In genomic region chr16:59639102-59639691, GRCm38 (mm10) we compare ENCODE assay signal across 8 mouse cellular contexts. TPM values are rescaled to one million over a fixed set of nuclear protein-coding genes. Genes with fewer than 3 reads are reported as not detected.
DNase-seq lines count a peak whose midpoint lies in the region; ATAC-seq and TF ChIP-seq lines count a peak whose summit lies in the region.

Arl6 (minus strand) TSS chr16:59639391.

- no peaks in the 10 kb centered on the region for H3K9me3 ChIP-seq in heart, embryonic 11.5 days (replicated peaks; ENCODE audit: control insufficient read depth, low read length)
- no peaks in the 10 kb centered on the region for H3K9me3 ChIP-seq in kidney, embryonic 15.5 days (replicated peaks)
- H3K9me3 ChIP-seq in limb, embryonic 15.5 days: no peaks in the 10 kb centered on the region
- no peaks in the 10 kb centered on the region for H3K9me3 ChIP-seq in midbrain, postnatal 0 days (ENCODE audit: low read length)

- under 1% methylated on average over 46 of the region's 46 CpGs for WGBS in heart, embryonic 11.5 days (ENCODE audit: insufficient replicate concordance)
- under 1% methylated on average over 46 of the region's 46 CpGs for WGBS in kidney, embryonic 15.5 days
- WGBS in limb, embryonic 15.5 days: under 1% methylated on average over 46 of the region's 46 CpGs
- WGBS in midbrain, postnatal 0 days: under 1% methylated on average over 43 of the region's 46 CpGs

- no peaks in the 10 kb centered on the region for H3K79me3 ChIP-seq in C2C12 (ENCODE audit: low read depth)

- peak within 1 kb of the TSS; percentile 72 for H3ac ChIP-seq in C2C12 (ENCODE audit: control insufficient read depth, insufficient read length, low read depth)

- peak within 1 kb of the TSS; percentile 65 for H3K4me3 ChIP-seq in C2C12 (ENCODE audit: insufficient read depth, poor library complexity, severe bottlenecking)
- H3K4me3 ChIP-seq in brown adipose tissue, adult 24 weeks (ENCODE audit: insufficient read depth, low read depth, low read length): peak within 1 kb of the TSS; percentile 86
- H3K4me3 ChIP-seq in heart, embryonic 11.5 days (ENCODE audit: low read depth, low read length): peak within 1 kb of the TSS; percentile 67
- peak within 1 kb of the TSS; percentile 74 for H3K4me3 ChIP-seq in kidney, embryonic 15.5 days (replicated peaks)
- peak within 1 kb of the TSS; percentile 73 for H3K4me3 ChIP-seq in limb, embryonic 15.5 days
- H3K4me3 ChIP-seq in midbrain, postnatal 0 days (ENCODE audit: low read depth, low read length): peak within 1 kb of the TSS; percentile 59

- peak; percentile 97 for DNase-seq in midbrain, postnatal 0 days (ENCODE audit: low spot score)
- peak; percentile 80 to 93 for DNase-seq in spleen, postnatal 10 days (ENCODE audit: low spot score in 2 of 2)

- H3K4me1 ChIP-seq in brown adipose tissue, adult 24 weeks (ENCODE audit: control insufficient read depth, insufficient read depth, insufficient read length, low read length): 0 out of 2 replicates have a peak, but pooled peaks cover 2% of the 10 kb centered on the region
- H3K4me1 ChIP-seq in heart, embryonic 11.5 days (ENCODE audit: control insufficient read depth, insufficient read depth, low read length): no peaks in the 10 kb centered on the region
- peaks cover 8% of the 10 kb centered on the region; the same call in 1 of the 2 replicates for H3K4me1 ChIP-seq in kidney, embryonic 15.5 days
- H3K4me1 ChIP-seq in limb, embryonic 15.5 days: no peaks in the 10 kb centered on the region; the same call in 1 of the 2 replicates
- H3K4me1 ChIP-seq in midbrain, postnatal 0 days (ENCODE audit: insufficient read depth, low read length): no peaks in the 10 kb centered on the region

- peak within 1 kb of the TSS; percentile 58 for H3K4me2 ChIP-seq in heart, embryonic 11.5 days
- H3K4me2 ChIP-seq in kidney, embryonic 15.5 days: peak within 1 kb of the TSS; percentile 76
- H3K4me2 ChIP-seq in limb, embryonic 15.5 days: peak within 1 kb of the TSS; percentile 74
- H3K4me2 ChIP-seq in midbrain, postnatal 0 days (ENCODE audit: low read depth, low read length, poor library complexity, severe bottlenecking): peak within 1 kb of the TSS; percentile 51

- peak within 1 kb of the TSS; percentile 85 for H3K27ac ChIP-seq in brown adipose tissue, adult 24 weeks (replicated peaks; ENCODE audit: low read depth, low read length)
- H3K27ac ChIP-seq in heart, embryonic 11.5 days (ENCODE audit: low read depth, low read length): peak within 1 kb of the TSS; percentile 96
- H3K27ac ChIP-seq in kidney, embryonic 15.5 days: peak within 1 kb of the TSS; percentile 100
- peak within 1 kb of the TSS; percentile 98 for H3K27ac ChIP-seq in limb, embryonic 15.5 days
- peak within 1 kb of the TSS; percentile 98 for H3K27ac ChIP-seq in midbrain, postnatal 0 days (ENCODE audit: low read depth, low read length)

- peak within 1 kb of the TSS; percentile 80 for H3K9ac ChIP-seq in heart, embryonic 11.5 days (ENCODE audit: low read depth, low read length)
- peak within 1 kb of the TSS; percentile 66 for H3K9ac ChIP-seq in kidney, embryonic 15.5 days
- H3K9ac ChIP-seq in limb, embryonic 15.5 days: peak within 1 kb of the TSS; percentile 69
- peak within 1 kb of the TSS; percentile 83 for H3K9ac ChIP-seq in midbrain, postnatal 0 days (replicated peaks; ENCODE audit: low read length, poor library complexity, severe bottlenecking)

- H3K27me3 ChIP-seq in C2C12 (ENCODE audit: control insufficient read depth, insufficient read depth, insufficient read length): peaks cover 7% of the 10 kb centered on the region
- no peaks in the 10 kb centered on the region for H3K27me3 ChIP-seq in heart, embryonic 11.5 days (ENCODE audit: control insufficient read depth, insufficient read depth, low read length)
- H3K27me3 ChIP-seq in kidney, embryonic 15.5 days: no peaks in the 10 kb centered on the region
- no peaks in the 10 kb centered on the region for H3K27me3 ChIP-seq in limb, embryonic 15.5 days
- no peaks in the 10 kb centered on the region for H3K27me3 ChIP-seq in midbrain, postnatal 0 days (ENCODE audit: insufficient read depth, low read length)

- TF ChIP-seq CTCF in C2C12 (IDR thresholded peaks at IDR 0.05; ENCODE audit: control insufficient read depth, insufficient read depth, insufficient read length): no peak
- TF ChIP-seq CTCF in midbrain, postnatal 0 days (IDR thresholded peaks at IDR 0.05): no peak

- H3K79me2 ChIP-seq in C2C12 (ENCODE audit: control insufficient read depth, insufficient read depth): peaks cover 8% of the 10 kb centered on the region

- peak; percentile 94 for ATAC-seq in erythroid progenitor cell, adult 5-6 weeks (replicated peaks; ENCODE audit: low FRiP score, poor library complexity, severe bottlenecking)
- ATAC-seq in heart, embryonic 11.5 days (replicated peaks; ENCODE audit: insufficient number of reproducible peaks, low FRiP score, low TSS enrichment): peak; percentile 95
- ATAC-seq in kidney, embryonic 15.5 days (replicated peaks; ENCODE audit: low FRiP score): peak; percentile 98
- ATAC-seq in limb, embryonic 15.5 days (ENCODE audit: insufficient number of reproducible peaks, low FRiP score, low TSS enrichment, low read depth): peak; percentile 95
- ATAC-seq in midbrain, postnatal 0 days (ENCODE audit: low FRiP score): peak; percentile 98

- H3K36me3 ChIP-seq in C2C12 (ENCODE audit: control insufficient read depth, insufficient read depth): no peaks in the 10 kb centered on the region
- H3K36me3 ChIP-seq in heart, embryonic 11.5 days (ENCODE audit: control insufficient read depth, insufficient read depth, low read length): no peaks in the 10 kb centered on the region
- no peaks in the 10 kb centered on the region for H3K36me3 ChIP-seq in kidney, embryonic 15.5 days
- no peaks in the 10 kb centered on the region for H3K36me3 ChIP-seq in limb, embryonic 15.5 days
- H3K36me3 ChIP-seq in midbrain, postnatal 0 days (ENCODE audit: insufficient read depth, low read length): no peaks in the 10 kb centered on the region

TF ChIP-seq in C2C12, 6 proteins besides CTCF, POLR2A, EP300 and RAD21:
- no peak for TF ChIP-seq CEBPB (IDR thresholded peaks at IDR 0.05; ENCODE audit: low read depth)
- TF ChIP-seq MYOD1 (IDR thresholded peaks at IDR 0.05; ENCODE audit: control insufficient read depth, insufficient read length, low read depth): no peak
- no peak for TF ChIP-seq FOSL1 (IDR thresholded peaks at IDR 0.05; ENCODE audit: insufficient read depth, low read length, poor library complexity, severe bottlenecking)
- TF ChIP-seq USF1 (IDR thresholded peaks at IDR 0.05; ENCODE audit: low read depth): no peak
- no peak for TF ChIP-seq MYOG (IDR thresholded peaks at IDR 0.05; ENCODE audit: control insufficient read depth, extremely low read depth, insufficient read length)
- TF ChIP-seq MAX (IDR thresholded peaks at IDR 0.05): no peak

RNA-seq across cellular contexts. Expression of gene Arl6, which starts in this region (rescaled TPM):
- polyA plus RNA-seq in C2C12 (2012; fragmentation: generic; extraction: Trizol): 7.2 TPM
- 10.2 and 11.6 TPM in 2 replicates for polyA plus RNA-seq in brown adipose tissue, adult 24 weeks (2012; ENCODE audit: insufficient read depth, insufficient read length, missing spikeins)
- 0.84 and 5.8 TPM in 2 replicates for total RNA-seq in erythroid progenitor cell, adult 5-6 weeks (2015; ENCODE audit: low replicate concordance)
- 0.64 and 1.8 TPM in 2 replicates for total RNA-seq in erythroid progenitor cell, adult 5-6 weeks (2017; ENCODE audit: low replicate concordance)
- 20.8 and 24.6 TPM in 2 replicates for polyA plus RNA-seq in heart, embryonic 11.5 days (2014; fragmentation: Nextera tagmentation; extraction: Ambion mirVana)
- 37.9 and 39.0 TPM in 2 replicates for polyA plus RNA-seq in kidney, embryonic 15.5 days (2015; fragmentation: Nextera tagmentation; extraction: Ambion mirVana)
- polyA plus RNA-seq in limb, embryonic 15.5 days (2015; fragmentation: Nextera tagmentation; extraction: Ambion mirVana): 25.6 and 26.9 TPM in 2 replicates
- 29.2 and 30.7 TPM in 2 replicates for total RNA-seq in midbrain, postnatal 0 days (2014; rRNA removed)
- polyA plus RNA-seq in midbrain, postnatal 0 days (2015; fragmentation: Nextera tagmentation; extraction: Ambion mirVana): 62.0 and 63.1 TPM in 2 replicates

Comparison
In these comparisons a context has a peak if more than half of its experiments do, and no peak if none do; other contexts are left out.
1. Peak in every context shown above with its lines: DNase-seq, ATAC-seq, H3K4me3 ChIP-seq and H3K27ac ChIP-seq.